Mouse (Mus musculus) thymus, adult 2 months (tissue): ENCODE data around the gene Glg1. TPM values are rescaled to one million over a fixed set of nuclear protein-coding genes. Genes with fewer than 3 reads are reported as not detected.

Experiments used
- DNase-seq: peaks from one replicate; pipeline ENCODE4 v3.0.0; 2021
- H3K27ac ChIP-seq: fragments of 200-500 bp; 2 replicates; pipeline ENCODE4 v1.5.1; 2012; ENCODE audit warnings: low read length, control low read depth; ENCODE audit not compliant: control insufficient read depth, insufficient read depth
- H3K27me3 ChIP-seq: fragments of 200-500 bp; 2 replicates; pipeline ENCODE4 v1.6.1; 2012; ENCODE audit warnings: mild to moderate bottlenecking, low read length, moderate library complexity, mixed read lengths; ENCODE audit not compliant: control insufficient read depth, insufficient read depth
- H3K36me3 ChIP-seq: fragments of 200-500 bp; 2 replicates; pipeline ENCODE4 v1.6.1; 2012; ENCODE audit warnings: mild to moderate bottlenecking, low read length, moderate library complexity; ENCODE audit not compliant: control insufficient read depth, insufficient read depth
- H3K4me1 ChIP-seq: fragments of 200-500 bp; replicated peaks from 2 replicates; pipeline ENCODE4 v1.6.1; 2012; ENCODE audit warnings: low read length; ENCODE audit not compliant: control insufficient read depth, insufficient read depth
- H3K4me3 ChIP-seq: fragments of 200-500 bp; 2 replicates; pipeline ENCODE4 v1.5.1; 2012; ENCODE audit warnings: mild to moderate bottlenecking, low read length, control low read depth, moderate library complexity; ENCODE audit not compliant: control insufficient read depth, insufficient read depth
- CTCF ChIP-seq: fragments of 200-500 bp; IDR thresholded peaks from 2 replicates; pipeline ENCODE4 v1.5.1; 2012; ENCODE audit warnings: mild to moderate bottlenecking, control low read depth, low read length, moderate library complexity, borderline replicate concordance; ENCODE audit not compliant: control insufficient read depth, poor library complexity, insufficient read depth; ENCODE audit errors: extremely low read depth
- POLR2A ChIP-seq: fragments of 200-500 bp; IDR thresholded peaks from 2 replicates; pipeline ENCODE4 v1.6.1; 2012; ENCODE audit warnings: mild to moderate bottlenecking, low read length, control low read depth, moderate library complexity; ENCODE audit not compliant: control insufficient read depth, poor library complexity, insufficient read depth; ENCODE audit errors: extremely low read depth
- WGBS: fragments of 180-500 bp; shearing (Covaris S2); methylation state at CpG from one replicate; pipeline ENCODE4 v1.1.7; 2018; 5-methylcytosine and 5-hydroxymethylcytosine counted together
- polyA plus RNA-seq: library from polyadenylated mRNA; depleted of rRNA; stranded (reverse); fragments of >200 nt; gene quantifications from 2 replicates; pipeline ENCODE4 v1.2.3, GENCODE M21; 2012

The Glg1 gene
- polyA plus RNA-seq, 1 experiment, result 45.3 TPM

DNA sequence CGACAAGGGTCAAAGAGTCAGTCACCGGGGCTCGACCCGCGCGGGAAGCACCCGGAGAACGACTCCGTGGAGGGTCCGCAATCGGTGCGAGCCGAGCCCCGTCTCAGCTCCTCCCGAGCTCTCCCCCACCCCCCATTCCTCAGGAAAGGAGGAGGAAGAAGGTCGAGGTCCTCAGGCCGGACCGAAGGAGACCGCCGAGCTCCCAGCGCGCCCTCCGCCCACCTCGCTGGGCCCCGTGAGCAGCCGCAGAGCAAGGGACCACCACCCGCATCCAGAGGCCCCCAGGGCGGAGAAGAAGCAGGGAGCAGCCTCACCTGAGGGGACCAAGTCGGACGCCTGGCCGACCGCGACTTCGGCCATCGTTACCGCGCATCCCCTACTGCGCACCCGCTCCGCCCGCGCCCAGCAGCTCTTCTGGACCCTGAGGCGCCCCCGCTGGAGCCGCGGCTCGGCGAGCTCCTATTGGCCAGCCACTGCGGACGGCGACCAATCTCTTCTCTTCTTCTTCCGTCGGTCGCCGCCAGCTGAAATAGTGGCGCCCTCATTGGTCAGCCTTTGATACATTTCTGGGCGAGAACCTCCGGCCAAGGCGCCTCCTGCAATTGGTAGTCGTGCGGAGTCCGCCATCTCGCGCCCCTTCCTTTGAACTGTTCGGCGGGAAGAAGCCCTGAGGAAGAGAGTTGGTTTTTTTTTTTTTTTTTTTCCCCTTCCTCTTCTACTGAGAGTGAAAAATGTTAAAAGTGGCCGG lies 41.0 kb upstream of the Glg1 start, which contains the start of gene Rfwd3:
Gene Rfwd3, minus strand, starts transcription at position 402 of the 748 bp plus-strand sequence.
- DNase-seq, result peak; percentile 93
- H3K4me1 ChIP-seq, result 0 out of 2 replicates have a peak, but pooled peaks cover 2% of the 10 kb centered on the region
- peaks cover 12% of the 10 kb centered on the region for H3K36me3 ChIP-seq
- TF ChIP-seq CTCF (0 out of 2 replicates have a peak, but pooled peaks have one; percentile 50), POLR2A (peak; percentile 67)
- H3K4me3 ChIP-seq, result peak within 1 kb of the TSS; percentile 90
- under 1% methylated on average over 67 of the region's 67 CpGs for WGBS
- H3K27ac ChIP-seq, result peak within 1 kb of the TSS; percentile 1; the same call in 1 of the 2 replicates
- no peaks in the 10 kb centered on the region for H3K27me3 ChIP-seq

DNA sequence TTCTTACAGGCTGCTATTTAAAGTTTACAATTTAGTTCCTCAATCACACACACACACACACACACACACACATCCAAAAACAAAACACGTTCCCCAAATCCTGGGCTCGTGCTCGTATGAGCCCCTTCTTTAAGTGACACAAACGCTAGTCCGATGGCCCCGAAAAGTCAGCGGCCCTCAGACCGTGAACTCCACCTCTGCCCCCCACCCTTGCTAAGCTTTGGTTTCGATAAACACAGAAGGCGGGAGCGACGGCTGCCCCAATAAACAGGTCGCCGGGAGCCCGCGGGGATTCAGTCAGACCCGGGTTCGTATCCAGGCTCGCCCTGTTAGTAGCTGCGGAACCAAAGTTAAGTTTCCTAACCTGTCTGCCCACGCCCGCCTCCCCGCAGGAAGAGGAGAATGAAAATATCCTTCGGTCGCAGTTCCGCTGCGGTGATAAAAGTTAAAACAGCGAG lies 40.4 kb upstream of the Glg1 start:
- under 1% methylated on average over 28 of the region's 28 CpGs for WGBS
- TF ChIP-seq POLR2A (no peak), CTCF (no peak)
- DNase-seq, result peak; percentile 65

DNA sequence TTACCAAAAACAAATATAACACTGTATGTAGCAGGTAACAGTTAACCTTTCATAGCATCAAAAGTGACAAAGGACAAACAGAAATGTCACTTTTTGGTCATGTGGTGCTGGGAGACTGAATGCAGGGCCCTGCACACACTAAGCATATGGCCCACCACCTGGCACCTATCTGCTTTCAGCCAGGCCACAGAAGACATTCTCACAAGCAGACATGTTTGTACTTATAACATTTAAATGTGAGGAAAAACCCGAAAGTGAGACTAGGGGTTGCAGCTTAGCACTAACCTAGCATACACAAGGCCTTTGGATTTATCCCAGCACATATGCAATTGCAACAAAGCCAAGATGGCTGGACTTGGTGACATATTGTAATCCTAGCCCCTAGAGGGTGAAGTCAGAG lies 39.0 kb upstream of the Glg1 start:
- Histone ChIP-seq H3K36me3 (peaks cover 29% of the 10 kb centered on the region), H3K4me1 (0 out of 2 replicates have a peak, but pooled peaks cover 2% of the 10 kb centered on the region), H3K4me3 (no peak overlapping the region), H3K27ac (no peak overlapping the region), H3K27me3 (no peaks in the 10 kb centered on the region)
- TF ChIP-seq POLR2A, result no peak
- no peak for TF ChIP-seq CTCF
- WGBS, result 79% methylated on average over 1 of the region's 1 CpGs
- no peak for DNase-seq

More for the DNA sequence above, 40.4 kb upstream of the Glg1 start:
- Histone ChIP-seq H3K4me3 (peak overlapping the region; percentile 90), H3K4me1 (0 out of 2 replicates have a peak, but pooled peaks cover 2% of the 10 kb centered on the region), H3K27me3 (no peaks in the 10 kb centered on the region), H3K27ac (peak overlapping the region; percentile 1; the same call in 1 of the 2 replicates), H3K36me3 (peaks cover 16% of the 10 kb centered on the region)

DNA sequence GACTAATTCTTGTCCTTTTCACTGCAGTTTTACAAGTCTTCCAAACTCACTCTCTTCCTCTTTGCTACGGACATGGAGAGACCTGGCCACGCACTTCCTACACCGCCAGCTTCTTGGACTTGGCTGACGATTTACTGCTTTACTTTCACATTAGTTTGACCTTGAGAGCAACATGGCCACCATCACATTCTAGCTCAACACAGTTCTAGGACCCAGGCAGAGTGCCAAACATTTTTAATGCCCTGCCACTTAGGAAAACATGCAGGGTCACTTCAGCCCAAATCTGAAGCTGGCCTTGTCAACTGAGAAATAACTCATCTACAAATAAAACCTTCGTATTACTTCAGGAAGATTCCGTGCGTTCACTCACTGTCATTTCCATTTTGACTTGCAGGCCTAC lies 32.7 kb upstream of the Glg1 start:
- 97% methylated on average over 7 of the region's 7 CpGs for WGBS
- no peaks in the 10 kb centered on the region for H3K4me1 ChIP-seq
- no peak overlapping the region for H3K4me3 ChIP-seq
- TF ChIP-seq CTCF (no peak), POLR2A (no peak)
- no peaks in the 10 kb centered on the region for H3K27me3 ChIP-seq
- no peak for DNase-seq
- no peak overlapping the region for H3K27ac ChIP-seq
- H3K36me3 ChIP-seq, result peaks cover 77% of the 10 kb centered on the region

DNA sequence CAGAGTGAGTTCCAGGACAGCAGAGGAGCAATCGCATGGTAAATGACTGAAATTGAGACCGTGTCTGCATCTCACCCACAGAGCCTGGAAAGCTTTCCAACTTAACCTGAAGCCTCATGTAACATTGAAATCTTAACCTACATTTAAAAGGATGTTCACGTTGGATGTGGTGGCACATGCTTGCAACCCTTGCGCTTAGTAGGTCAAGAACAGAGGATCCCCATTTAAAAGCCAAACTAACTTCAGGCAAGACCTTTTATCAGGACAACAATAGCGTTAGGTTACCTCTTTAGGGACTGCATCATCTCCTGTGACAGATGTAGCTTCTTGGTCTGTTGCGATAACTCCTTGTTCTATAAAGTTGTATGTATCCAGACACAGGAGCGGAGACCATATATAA lies 31.6 kb upstream of the Glg1 start:
- over 99% methylated on average over 7 of the region's 7 CpGs for WGBS
- no peaks in the 10 kb centered on the region for H3K4me1 ChIP-seq
- peaks cover 85% of the 10 kb centered on the region for H3K36me3 ChIP-seq

DNA sequence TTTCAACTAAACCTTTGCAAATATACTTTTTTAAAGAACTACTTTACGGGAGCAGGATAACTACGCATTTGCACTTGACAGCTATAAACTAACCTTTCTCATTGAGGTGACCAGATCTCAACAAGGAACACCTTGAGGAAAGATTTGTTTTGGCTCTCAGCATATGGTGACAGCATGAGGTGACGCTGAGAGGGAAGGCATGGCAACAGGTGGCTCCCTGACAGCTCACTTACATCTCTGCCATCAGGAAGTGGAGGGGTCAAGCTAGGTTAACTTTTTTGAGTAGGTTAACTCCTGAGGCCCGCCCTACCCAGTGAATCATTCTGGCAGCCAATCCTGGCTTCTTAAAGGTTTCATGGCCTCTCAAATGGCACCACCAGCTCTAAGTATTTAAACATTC lies 26.6 kb upstream of the Glg1 start:
- no peak for DNase-seq
- Histone ChIP-seq H3K27ac (no peak overlapping the region), H3K4me3 (no peak overlapping the region), H3K4me1 (no peaks in the 10 kb centered on the region), H3K36me3 (peaks cover 90% of the 10 kb centered on the region), H3K27me3 (no peaks in the 10 kb centered on the region)
- TF ChIP-seq POLR2A, result no peak
- no peak for TF ChIP-seq CTCF
- WGBS, result 96% methylated on average over 4 of the region's 4 CpGs

More for the DNA sequence above, 31.6 kb upstream of the Glg1 start:
- H3K27ac ChIP-seq, result no peak overlapping the region
- no peak overlapping the region for H3K4me3 ChIP-seq
- DNase-seq, result no peak
- H3K27me3 ChIP-seq, result no peaks in the 10 kb centered on the region
- TF ChIP-seq POLR2A (no peak), CTCF (no peak)

DNA sequence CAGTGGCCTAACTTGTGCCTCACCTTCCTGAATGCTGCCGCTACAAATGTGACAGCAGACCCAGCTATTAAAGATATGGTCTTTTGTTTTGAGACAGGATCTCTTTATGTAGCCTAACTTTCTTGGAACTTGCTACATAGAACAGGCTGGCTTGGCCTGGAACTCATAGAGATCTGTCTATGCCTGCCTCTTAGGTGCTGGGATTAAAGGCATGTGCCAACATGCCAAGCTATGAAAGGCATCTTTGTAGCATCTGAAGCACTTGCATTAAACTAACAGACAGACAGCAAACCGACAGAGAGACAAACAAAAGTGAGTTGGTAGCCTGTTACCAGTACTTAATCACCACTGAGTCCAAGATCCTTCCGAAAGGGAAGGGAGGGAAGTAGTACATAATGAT lies 23.1 kb upstream of the Glg1 start:
- DNase-seq, result no peak
- WGBS, result 91% methylated on average over 3 of the region's 3 CpGs
- no peaks in the 10 kb centered on the region for H3K27me3 ChIP-seq
- H3K27ac ChIP-seq, result no peak overlapping the region
- no peaks in the 10 kb centered on the region for H3K4me1 ChIP-seq
- H3K4me3 ChIP-seq, result no peak overlapping the region
- peaks cover 85% of the 10 kb centered on the region for H3K36me3 ChIP-seq
- no peak for TF ChIP-seq POLR2A
- TF ChIP-seq CTCF, result no peak
